Mouse (Mus musculus) forebrain, embryonic 14.5 days (tissue): ENCODE results near the gene Haao. TPM values are rescaled to one million over a fixed set of nuclear protein-coding genes. Genes with fewer than 3 reads are reported as not detected.
A peak's percentile ranks its signal among the peaks of the same experiment; 100 is the strongest.

Experiments used
- ATAC-seq: fragments of 200-750 bp; cut with Nextera tagmentation; 2 replicates; pipeline ENCODE4 v1.8.0; 2017; ENCODE audit warnings: mild to moderate bottlenecking, moderate library complexity
- DNase-seq: peaks from one replicate; pipeline ENCODE4 v3.0.0-alpha.2; 2015; ENCODE audit warnings: low spot score
- H3K27ac ChIP-seq: fragments of 300-500 bp; sonication (generic); 2 replicates; pipeline ENCODE4 v1.5.1; 2014; ENCODE audit warnings: low read depth, mild to moderate bottlenecking, control low read depth, low read length, moderate library complexity
- H3K27me3 ChIP-seq: fragments of 300-500 bp; sonication (generic); replicated peaks from 2 replicates; pipeline ENCODE4 v1.6.1; 2014; ENCODE audit warnings: low read length, control low read depth, mixed read lengths; ENCODE audit not compliant: control insufficient read depth, insufficient read depth
- H3K36me3 ChIP-seq: fragments of 300-500 bp; sonication (generic); 2 replicates; pipeline ENCODE4 v1.6.1; 2014; ENCODE audit warnings: low read length, control low read depth; ENCODE audit not compliant: control insufficient read depth, insufficient read depth
- H3K4me1 ChIP-seq: fragments of 300-500 bp; sonication (generic); 2 replicates; pipeline ENCODE4 v1.6.1; 2014; ENCODE audit warnings: antibody characterized with exemption, low read length, control low read depth; ENCODE audit not compliant: control insufficient read depth, insufficient read depth
- H3K4me2 ChIP-seq: fragments of 300-500 bp; sonication (generic); 2 replicates; pipeline ENCODE4 v1.6.1; 2014; ENCODE audit warnings: mild to moderate bottlenecking, control low read depth, low read length
- H3K4me3 ChIP-seq: fragments of 300-500 bp; sonication (generic); 2 replicates; pipeline ENCODE4 v1.5.1; 2014; ENCODE audit warnings: low read depth, low read length, control low read depth
- H3K9ac ChIP-seq: fragments of 300-500 bp; sonication (generic); 2 replicates; pipeline ENCODE4 v1.6.1; 2014; ENCODE audit warnings: mild to moderate bottlenecking, low read length, control low read depth, moderate library complexity
- H3K9me3 ChIP-seq: fragments of 300-500 bp; sonication (generic); replicated peaks from 2 replicates; pipeline ENCODE4 v1.6.1; 2016; ENCODE audit warnings: low read length, control low read depth, mixed read lengths; ENCODE audit not compliant: control insufficient read depth
- WGBS: fragments of 180-500 bp; shearing (Covaris S2); extraction: QIAGEN DNeasy Blood & Tissue Kit; methylation state at CpG from one replicate; pipeline ENCODE4 v1.1.7; 2014; 5-methylcytosine and 5-hydroxymethylcytosine counted together
- polyA plus RNA-seq: library from polyadenylated mRNA; unstranded; fragments of >200 nt; fragmentation: Nextera tagmentation; extraction: Ambion mirVana; gene quantifications from 2 replicates; pipeline ENCODE4 v1.2.1, GENCODE M21; 2014

Gene Haao
- polyA plus RNA-seq, 1 experiment from 2014 or later: 0.53 TPM

- H3K4me1 ChIP-seq: no peaks in the 10 kb centered on the region
- H3K9ac ChIP-seq: no peak overlapping the region
- H3K27ac ChIP-seq: no peak overlapping the region
- no peak for DNase-seq
- WGBS: 79% methylated on average over 19 of the region's 19 CpGs
- no peak overlapping the region for H3K4me3 ChIP-seq
- no peaks in the 10 kb centered on the region for H3K9me3 ChIP-seq
- H3K4me2 ChIP-seq: no peak overlapping the region; the same call in 1 of the 2 replicates
- H3K27me3 ChIP-seq: no peaks in the 10 kb centered on the region
- H3K36me3 ChIP-seq: no peaks in the 10 kb centered on the region
- ATAC-seq: no peak
Measured at GRCm38 (mm10) chr17:83873363-83874141, 25.8 kb upstream of the Haao start.

- Histone ChIP-seq H3K4me1 (no peaks in the 10 kb centered on the region), H3K27ac (no peak overlapping the region), H3K27me3 (no peaks in the 10 kb centered on the region), H3K4me3 (no peak overlapping the region), H3K4me2 (peak overlapping the region; percentile 12; the same call in 1 of the 2 replicates), H3K9me3 (no peaks in the 10 kb centered on the region), H3K9ac (no peak overlapping the region), H3K36me3 (no peaks in the 10 kb centered on the region)
- DNase-seq (peak; percentile 93), ATAC-seq (peak; percentile 75)
- WGBS: 20% methylated on average over 14 of the region's 14 CpGs
Measured at GRCm38 (mm10) chr17:83872806-83873348, 25.1 kb upstream of the Haao start.

- H3K4me1 ChIP-seq: no peaks in the 10 kb centered on the region
- no peaks in the 10 kb centered on the region for H3K36me3 ChIP-seq
- ATAC-seq: no peak
- DNase-seq: no peak
- no peak overlapping the region for H3K4me3 ChIP-seq
- no peaks in the 10 kb centered on the region for H3K27me3 ChIP-seq
- H3K9me3 ChIP-seq: no peaks in the 10 kb centered on the region
- no peak overlapping the region for H3K4me2 ChIP-seq
- no peak overlapping the region for H3K27ac ChIP-seq
- H3K9ac ChIP-seq: no peak overlapping the region
- 90% methylated on average over 5 of the region's 5 CpGs for WGBS
Measured at GRCm38 (mm10) chr17:83871354-83871753, 23.6 kb upstream of the Haao start.

GRCm38 (mm10) chr17:83870385-83870784 lies 22.6 kb upstream of the Haao start:
- H3K36me3 ChIP-seq: no peaks in the 10 kb centered on the region
- H3K27me3 ChIP-seq: no peaks in the 10 kb centered on the region
- no peak overlapping the region for H3K27ac ChIP-seq
- 93% methylated on average over 4 of the region's 4 CpGs for WGBS
- no peaks in the 10 kb centered on the region for H3K9me3 ChIP-seq
- no peak overlapping the region for H3K4me2 ChIP-seq
- no peak overlapping the region for H3K9ac ChIP-seq
- no peak for ATAC-seq
- H3K4me1 ChIP-seq: no peaks in the 10 kb centered on the region
- H3K4me3 ChIP-seq: no peak overlapping the region
- no peak for DNase-seq

GRCm38 (mm10) chr17:83866582-83866981 lies 18.8 kb upstream of the Haao start:
- Histone ChIP-seq H3K27ac (no peak overlapping the region), H3K9me3 (no peaks in the 10 kb centered on the region), H3K9ac (no peak overlapping the region), H3K27me3 (no peaks in the 10 kb centered on the region), H3K4me3 (no peak overlapping the region), H3K4me2 (no peak overlapping the region), H3K4me1 (peaks cover 4% of the 10 kb centered on the region; the same call in 1 of the 2 replicates), H3K36me3 (no peaks in the 10 kb centered on the region)
- ATAC-seq (no peak), DNase-seq (peak; percentile 72)
- 9% methylated on average over 10 of the region's 10 CpGs for whole genome bisulfite sequencing

- WGBS: 75% methylated on average over 7 of the region's 7 CpGs
- no peak for DNase-seq
- no peak overlapping the region for H3K9ac ChIP-seq
- H3K27ac ChIP-seq: no peak overlapping the region
- H3K4me3 ChIP-seq: no peak overlapping the region
- H3K27me3 ChIP-seq: no peaks in the 10 kb centered on the region
- H3K4me1 ChIP-seq: peaks cover 4% of the 10 kb centered on the region; the same call in 1 of the 2 replicates
- no peaks in the 10 kb centered on the region for H3K9me3 ChIP-seq
- H3K36me3 ChIP-seq: no peaks in the 10 kb centered on the region
- H3K4me2 ChIP-seq: no peak overlapping the region
- ATAC-seq: no peak
Measured at GRCm38 (mm10) chr17:83865366-83865765, 17.6 kb upstream of the Haao start.

- no peaks in the 10 kb centered on the region for H3K9me3 ChIP-seq
- under 1% methylated on average over 27 of the region's 27 CpGs for WGBS
- peak; percentile 73 for ATAC-seq
- peak overlapping the region; percentile 79 for H3K4me2 ChIP-seq
- H3K27me3 ChIP-seq: no peaks in the 10 kb centered on the region
- DNase-seq: peak; percentile 63
- peak overlapping the region; percentile 75 for H3K4me3 ChIP-seq
- peaks cover 4% of the 10 kb centered on the region; the same call in 1 of the 2 replicates for H3K4me1 ChIP-seq
- peak overlapping the region; percentile 84 for H3K27ac ChIP-seq
- H3K9ac ChIP-seq: peak overlapping the region; percentile 77
- no peaks in the 10 kb centered on the region for H3K36me3 ChIP-seq
Measured at GRCm38 (mm10) chr17:83862134-83862881, 14.5 kb upstream of the Haao start.

GRCm38 (mm10) chr17:83861444-83862133 lies 13.8 kb upstream of the Haao start:
- DNase-seq (peak; percentile 97), ATAC-seq (peak; percentile 95)
- H3K4me1 ChIP-seq: peaks cover 4% of the 10 kb centered on the region; the same call in 1 of the 2 replicates
- H3K9me3 ChIP-seq: no peaks in the 10 kb centered on the region
- H3K27me3 ChIP-seq: no peaks in the 10 kb centered on the region
- H3K4me2 ChIP-seq: peak overlapping the region; percentile 79
- no peaks in the 10 kb centered on the region for H3K36me3 ChIP-seq
- under 1% methylated on average over 62 of the region's 62 CpGs for WGBS
- peak overlapping the region; percentile 84 for H3K27ac ChIP-seq
- H3K9ac ChIP-seq: peak overlapping the region; percentile 77
- H3K4me3 ChIP-seq: peak overlapping the region; percentile 75
